Mouse (Mus musculus): Measurements from ENCODE around the gene Dnajc14. TPM values are rescaled to one million over a fixed set of nuclear protein-coding genes. Genes with fewer than 3 reads are reported as not detected.

Gene Dnajc14
- total and polyA plus RNA-seq, 3 experiments = 27.7 to 36.7 TPM; not detected in 1

DNA sequence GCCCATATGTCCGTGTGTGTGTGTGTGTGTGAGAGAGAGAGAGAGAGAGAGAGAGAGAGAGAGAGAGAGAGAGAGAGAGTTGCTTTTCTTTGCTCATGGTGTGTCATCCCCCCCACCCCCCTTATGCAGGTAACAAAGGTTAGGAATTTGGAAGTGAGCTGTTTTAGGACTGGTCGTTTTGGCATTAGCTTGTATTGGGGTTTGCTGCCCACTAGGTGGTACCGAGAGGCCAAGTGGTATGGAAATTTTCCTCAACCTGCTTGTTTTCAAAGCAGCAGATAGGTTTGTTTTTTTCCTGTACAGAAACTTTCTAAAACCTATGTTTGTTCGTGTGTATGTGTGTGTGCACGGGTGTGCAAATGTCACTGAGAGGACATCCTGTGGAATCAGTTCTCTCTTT is 30.2 kb upstream of the Dnajc14 start:
- TF ChIP-seq RAD21 (IDR thresholded peaks at IDR 0.05; ENCODE audit: low read depth, low read length) = peak; percentile 31
- peak; percentile 39 for TF ChIP-seq SMC3 (IDR thresholded peaks at IDR 0.05; ENCODE audit: low read depth, low read length)
- no peak for TF ChIP-seq POLR2A (IDR thresholded peaks at IDR 0.05; ENCODE audit: control insufficient read depth in 1 of 2, insufficient read depth in 1 of 2, low read depth in 1 of 2, low read length in 2 of 2, poor library complexity in 1 of 2)
- TF ChIP-seq CTCF (IDR thresholded peaks at IDR 0.05 in 2 of 3, conservative IDR thresholded peaks at IDR 0.05 in 1 of 3; ENCODE audit: control insufficient read depth in 1 of 3, insufficient read depth in 1 of 3, low read depth in 2 of 3, low read length in 3 of 3, poor library complexity in 1 of 3, severe bottlenecking in 1 of 3) = peak in 2 of 3 experiments; percentile 16 to 60; a peak in 4 of 6 replicates
- Histone ChIP-seq H3K36me3 (ENCODE audit: control insufficient read depth in 1 of 2, insufficient read depth in 2 of 2, low read length in 2 of 2) (peaks cover 0 to 4% of the 10 kb centered on the region in 2 experiments; a peak in 2 of 4 replicates), H3K4me3 (ENCODE audit: control insufficient read depth in 1 of 2, insufficient read depth in 1 of 2, low read depth in 2 of 2, low read length in 2 of 2) (no peak overlapping the region), H3K4me1 (ENCODE audit: control insufficient read depth in 1 of 2, insufficient read depth in 2 of 2, low read length in 2 of 2) (peaks cover 0 to 3% of the 10 kb centered on the region in 2 experiments; a peak in 1 of 4 replicates), H3K9ac (ENCODE audit: control insufficient read depth, low read depth, low read length, poor library complexity, severe bottlenecking) (no peak overlapping the region), H3K9me3 (replicated peaks; ENCODE audit: insufficient read depth, low read length) (no peaks in the 10 kb centered on the region), H3K27me3 (ENCODE audit: control insufficient read depth in 1 of 2, insufficient read depth in 2 of 2, low read length in 2 of 2) (no peaks in the 10 kb centered on the region), H3K79me2 (ENCODE audit: control insufficient read depth, insufficient read depth, low read length, poor library complexity) (no peaks in the 10 kb centered on the region), H3K27ac (ENCODE audit: control insufficient read depth, low read depth, low read length) (no peak overlapping the region)
- peak; percentile 44 for DNase-seq (ENCODE audit: low read depth, low spot score)

- Histone ChIP-seq H3K4me1 (ENCODE audit: control insufficient read depth in 1 of 2, insufficient read depth in 2 of 2, low read length in 2 of 2) (peaks cover 2 to 6% of the 10 kb centered on the region in 2 experiments; a peak in 3 of 4 replicates), H3K36me3 (ENCODE audit: control insufficient read depth in 1 of 2, insufficient read depth in 2 of 2, low read length in 2 of 2) (peaks cover 0 to 11% of the 10 kb centered on the region in 2 experiments; a peak in 2 of 4 replicates), H3K27me3 (ENCODE audit: control insufficient read depth in 1 of 2, insufficient read depth in 2 of 2, low read length in 2 of 2) (no peaks in the 10 kb centered on the region), H3K9me3 (replicated peaks; ENCODE audit: insufficient read depth, low read length) (no peaks in the 10 kb centered on the region), H3K27ac (ENCODE audit: control insufficient read depth, low read depth, low read length) (no peak overlapping the region), H3K4me3 (ENCODE audit: control insufficient read depth in 1 of 2, insufficient read depth in 1 of 2, low read depth in 2 of 2, low read length in 2 of 2) (no peak overlapping the region), H3K79me2 (ENCODE audit: control insufficient read depth, insufficient read depth, low read length, poor library complexity) (no peaks in the 10 kb centered on the region), H3K9ac (ENCODE audit: control insufficient read depth, low read depth, low read length, poor library complexity, severe bottlenecking) (no peak overlapping the region)
- no peak for DNase-seq (ENCODE audit: low read depth, low spot score)
- no peak for TF ChIP-seq EP300 (IDR thresholded peaks at IDR 0.05; ENCODE audit: low read depth in 1 of 2, low read length in 2 of 2)
- no peak for TF ChIP-seq SIN3A (IDR thresholded peaks at IDR 0.05; ENCODE audit: low read length)
- no peak for TF ChIP-seq MYC (IDR thresholded peaks at IDR 0.05; ENCODE audit: low read depth, low read length)
- no peak for TF ChIP-seq CTCF (IDR thresholded peaks at IDR 0.05 in 2 of 3, conservative IDR thresholded peaks at IDR 0.05 in 1 of 3; ENCODE audit: control insufficient read depth in 1 of 3, insufficient read depth in 1 of 3, low read depth in 2 of 3, low read length in 3 of 3, poor library complexity in 1 of 3, severe bottlenecking in 1 of 3)
- no peak for TF ChIP-seq ZKSCAN1 (IDR thresholded peaks at IDR 0.05; ENCODE audit: low read depth, low read length)
- TF ChIP-seq MAFK (IDR thresholded peaks at IDR 0.05; ENCODE audit: borderline replicate concordance, low read depth, low read length) = no peak
- TF ChIP-seq MEF2A (IDR thresholded peaks at IDR 0.05; ENCODE audit: extremely low read depth, insufficient replicate concordance, low read depth, low read length, poor library complexity, severe bottlenecking) = no peak
- TF ChIP-seq E2F4 (IDR thresholded peaks at IDR 0.05; ENCODE audit: borderline replicate concordance, low read depth, low read length) = no peak
- TF ChIP-seq NRF1 (IDR thresholded peaks at IDR 0.05; ENCODE audit: insufficient read depth, low read depth, low read length, poor library complexity, severe bottlenecking) = no peak
- TF ChIP-seq HCFC1 (IDR thresholded peaks at IDR 0.05; ENCODE audit: low read depth, low read length) = no peak
- no peak for TF ChIP-seq BHLHE40 (IDR thresholded peaks at IDR 0.05; ENCODE audit: borderline replicate concordance, low read depth, low read length)
- no peak for TF ChIP-seq POLR2AphosphoS5 (IDR thresholded peaks at IDR 0.05; ENCODE audit: borderline replicate concordance, low read depth, low read length)
- no peak for TF ChIP-seq MYB (IDR thresholded peaks at IDR 0.05; ENCODE audit: low read depth, low read length)
- TF ChIP-seq MAX (IDR thresholded peaks at IDR 0.05; ENCODE audit: low read length) = no peak
- no peak for TF ChIP-seq GATA1 (IDR thresholded peaks at IDR 0.05; ENCODE audit: low read depth, low read length)
- no peak for TF ChIP-seq CHD2 (IDR thresholded peaks at IDR 0.05; ENCODE audit: low read length)
- no peak for TF ChIP-seq POLR2AphosphoS2 (IDR thresholded peaks at IDR 0.05; ENCODE audit: low read length)
- no peak for TF ChIP-seq NELFE (IDR thresholded peaks at IDR 0.05; ENCODE audit: low read depth, low read length)
- no peak for TF ChIP-seq ZC3H11A (IDR thresholded peaks at IDR 0.05; ENCODE audit: low read depth, low read length)
- TF ChIP-seq CHD1 (IDR thresholded peaks at IDR 0.05; ENCODE audit: low read depth, low read length) = no peak
Measured at GRCm38 (mm10) chr10:128778441-128778840, 25.4 kb upstream of the Dnajc14 start.
